Mouse (Mus musculus) olfactory bulb, adult 2 months (tissue): ENCODE data around the gene Gm3727. TPM values are rescaled to one million over a fixed set of nuclear protein-coding genes. Genes with fewer than 3 reads are reported as not detected.
"Not testable (repeated sequence)": the region's sequence is repeated elsewhere in the genome, so short reads cannot be mapped to it uniquely, and the experiment has no call there.

Source experiments
- H3K27ac ChIP-seq: fragments of 200-500 bp; 2 replicates; pipeline ENCODE4 v1.5.1; 2012; ENCODE audit warnings: low read depth, low read length; ENCODE audit not compliant: insufficient read depth
- H3K4me1 ChIP-seq: fragments of 200-500 bp; 2 replicates; pipeline ENCODE4 v1.6.1; 2012; ENCODE audit warnings: low read length; ENCODE audit not compliant: control insufficient read depth, insufficient read depth
- H3K4me3 ChIP-seq: fragments of 200-500 bp; 2 replicates; pipeline ENCODE4 v1.5.1; 2012; ENCODE audit warnings: mild to moderate bottlenecking, low read depth, low read length, moderate library complexity; ENCODE audit not compliant: insufficient read depth
- WGBS: fragments of 180-500 bp; shearing (Covaris S2); methylation state at CpG from one replicate; pipeline ENCODE4 v1.1.7; 2018; 5-methylcytosine and 5-hydroxymethylcytosine counted together
- polyA plus RNA-seq: library from polyadenylated mRNA; stranded (reverse); fragments of >200 nt; gene quantifications from 2 replicates; pipeline ENCODE4 v1.2.4, GENCODE M21; 2012; ENCODE audit warnings: low replicate concordance; ENCODE audit not compliant: missing spikeins, insufficient read depth, insufficient read length

The Gm3727 gene
- polyA plus RNA-seq = not detected in 2 replicates

DNA sequence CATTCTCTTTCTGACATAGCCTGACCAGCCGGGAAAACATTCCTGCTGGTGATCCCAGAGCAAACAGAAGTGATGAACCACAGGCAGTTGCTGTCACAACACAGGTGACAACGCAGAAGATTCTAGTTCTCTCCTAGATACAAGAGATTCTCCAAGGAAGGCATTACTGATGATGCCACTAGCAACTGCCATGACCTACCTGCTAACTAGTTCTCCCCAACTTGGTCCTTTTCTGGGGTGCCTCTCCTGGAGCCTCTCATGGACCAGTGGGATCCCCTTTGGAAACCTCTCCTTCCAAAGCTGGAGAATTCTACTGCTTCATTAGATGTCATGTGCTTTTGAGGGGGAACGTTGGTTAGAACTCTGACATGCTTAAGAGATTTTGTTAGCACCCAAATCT, at the start of gene Gm3727:
TSS of gene Gm3727 (minus strand) at position 101 of the 400 bp plus-strand sequence.
- H3K4me3 ChIP-seq, H3K27ac ChIP-seq, H3K4me1 ChIP-seq: not testable (repeated sequence)
- 83% methylated on average over 3 of the region's 3 CpGs for WGBS

DNA sequence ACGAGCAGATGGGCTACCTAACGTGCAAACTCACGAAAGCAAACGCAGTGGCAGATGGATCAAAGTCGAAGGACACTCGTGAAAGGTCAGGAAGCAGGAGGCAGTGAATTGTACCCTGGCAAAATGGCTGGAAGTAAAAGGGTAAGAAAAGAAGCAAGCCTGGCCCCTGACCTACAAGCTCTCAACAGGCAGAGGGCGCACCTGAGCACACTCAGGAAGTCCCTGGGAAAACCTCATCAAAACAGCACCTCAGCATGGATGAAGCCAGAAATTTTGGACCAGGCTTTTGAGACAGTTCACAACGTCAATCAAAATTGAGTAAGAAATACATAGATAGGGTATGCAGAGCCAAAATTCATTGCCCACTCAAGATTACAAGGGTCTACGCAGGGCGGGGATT, 21.0 kb downstream of the Gm3727 start:
- WGBS = 17% methylated on average over 8 of the region's 10 CpGs
- not testable (repeated sequence) for H3K27ac ChIP-seq, H3K4me1 ChIP-seq, H3K4me3 ChIP-seq

Other genes starting within 250 kb of the Gm3727 start
- gene Gm10406, start 237.3 kb downstream of the Gm3727 start, polyA plus RNA-seq = not detected in 2 replicates
- not detected in 2 replicates for gene Gm3685, start 219.7 kb downstream of the Gm3727 start, polyA plus RNA-seq
- gene Gm3696, start 164.1 kb downstream of the Gm3727 start, polyA plus RNA-seq = not detected in 2 replicates
- gene Gm6676, start 139.3 kb downstream of the Gm3727 start, polyA plus RNA-seq = not detected in 2 replicates
- gene Gm3512, start 90.2 kb downstream of the Gm3727 start, polyA plus RNA-seq = not detected in 2 replicates
- gene Gm16434, start 70.2 kb downstream of the Gm3727 start, polyA plus RNA-seq = not detected in 2 replicates
- not detected in 2 replicates for gene Gm3739, start 50.3 kb upstream of the Gm3727 start, polyA plus RNA-seq
- not detected in 2 replicates for gene Gm5797, start 67.7 kb upstream of the Gm3727 start, polyA plus RNA-seq
- not detected in 2 replicates for gene Gm8374, start 100.4 kb upstream of the Gm3727 start, polyA plus RNA-seq
- gene Gm3755, start 186.2 kb upstream of the Gm3727 start, polyA plus RNA-seq = not detected in 2 replicates
- not detected in 2 replicates for gene Gm3752, start 219.0 kb upstream of the Gm3727 start, polyA plus RNA-seq